Mouse (Mus musculus): ENCODE results near the gene Arl9.

GRCm38 (mm10) chr5:76974554-76975285 lies 29.1 kb upstream of the Arl9 start, which contains the start of gene Srp72:
- peak; percentile 67 for TF ChIP-seq CHD2 (IDR thresholded peaks at IDR 0.05; ENCODE audit: low read depth, low read length)
- TF ChIP-seq MAFK (IDR thresholded peaks at IDR 0.05; ENCODE audit: insufficient read depth, low read depth, low read length): no peak
- no peak for TF ChIP-seq ZC3H11A (IDR thresholded peaks at IDR 0.05; ENCODE audit: borderline replicate concordance, low read depth, low read length)
- TF ChIP-seq ZNF384 (IDR thresholded peaks at IDR 0.05; ENCODE audit: low read depth, low read length): no peak
- no peak; the same call in 1 of the 2 replicates for TF ChIP-seq HCFC1 (IDR thresholded peaks at IDR 0.05; ENCODE audit: borderline replicate concordance, insufficient read depth, low read length)
